Mouse (Mus musculus) midbrain, embryonic 15.5 days (tissue): ENCODE data around the gene Cnpy1. TPM values are rescaled to one million over a fixed set of nuclear protein-coding genes. Genes with fewer than 3 reads are reported as not detected.

Experiments used
- ATAC-seq: fragments of 200-750 bp; cut with Nextera tagmentation; replicated peaks from 2 replicates; pipeline ENCODE4 v1.8.0; 2017; ENCODE audit warnings: moderate TSS enrichment
- H3K27ac ChIP-seq: fragments of 300-500 bp; sonication (generic); 2 replicates; pipeline ENCODE4 v1.5.1; 2015; ENCODE audit warnings: mild to moderate bottlenecking, inconsistent platforms
- H3K27me3 ChIP-seq: fragments of 300-500 bp; sonication (generic); replicated peaks from 2 replicates; pipeline ENCODE4 v1.6.1; 2015; ENCODE audit warnings: inconsistent platforms
- H3K36me3 ChIP-seq: fragments of 300-500 bp; sonication (generic); replicated peaks from 2 replicates; pipeline ENCODE4 v1.6.1; 2015; ENCODE audit warnings: inconsistent platforms
- H3K4me1 ChIP-seq: fragments of 300-500 bp; sonication (generic); 2 replicates; pipeline ENCODE4 v1.6.1; 2015; ENCODE audit warnings: inconsistent platforms
- H3K4me2 ChIP-seq: fragments of 300-500 bp; sonication (generic); 2 replicates; pipeline ENCODE4 v1.6.1; 2015; ENCODE audit warnings: inconsistent platforms, mild to moderate bottlenecking, moderate library complexity
- H3K4me3 ChIP-seq: fragments of 300-500 bp; sonication (generic); 2 replicates; pipeline ENCODE4 v1.5.1; 2015; ENCODE audit warnings: mild to moderate bottlenecking, inconsistent platforms
- H3K9ac ChIP-seq: fragments of 300-500 bp; sonication (generic); 2 replicates; pipeline ENCODE4 v1.6.1; 2015; ENCODE audit warnings: mild to moderate bottlenecking, inconsistent platforms
- H3K9me3 ChIP-seq: fragments of 300-500 bp; sonication (generic); 2 replicates; pipeline ENCODE4 v1.6.1; 2016; ENCODE audit warnings: inconsistent platforms
- WGBS: fragments of 180-500 bp; shearing (Covaris S2); methylation state at CpG from one replicate; pipeline ENCODE4 v1.1.7; 2015; ENCODE audit warnings: mixed read lengths; 5-methylcytosine and 5-hydroxymethylcytosine counted together
- polyA plus RNA-seq: library from polyadenylated mRNA; unstranded; fragments of >200 nt; fragmentation: Nextera tagmentation; extraction: Ambion mirVana; gene quantifications from 2 replicates; pipeline ENCODE4 v1.2.1, GENCODE M21; 2015

Gene Cnpy1
- polyA plus RNA-seq, 1 experiment from 2014 or later = 44.2 TPM

GRCm38 (mm10) chr5:28157044-28157730, 88.4 kb downstream of the Cnpy1 start:
- H3K27ac ChIP-seq = no peak overlapping the region
- no peaks in the 10 kb centered on the region for H3K36me3 ChIP-seq
- no peaks in the 10 kb centered on the region for H3K9me3 ChIP-seq
- no peak overlapping the region for H3K9ac ChIP-seq
- no peak for ATAC-seq
- H3K4me3 ChIP-seq = no peak overlapping the region
- peak overlapping the region; percentile 50; the same call in 1 of the 2 replicates for H3K4me2 ChIP-seq
- 11% methylated on average over 9 of the region's 9 CpGs for WGBS
- peaks cover 29% of the 10 kb centered on the region for H3K4me1 ChIP-seq
- H3K27me3 ChIP-seq = peaks cover 60% of the 10 kb centered on the region

Other genes starting within 250 kb of the Cnpy1 start
- gene Insig1, start 174.4 kb downstream of the Cnpy1 start, polyA plus RNA-seq = 79.3 and 84.0 TPM in 2 replicates
- gene En2, start 80.1 kb downstream of the Cnpy1 start, polyA plus RNA-seq = 0.93 and 1.5 TPM in 2 replicates
- 18.1 and 18.6 TPM in 2 replicates for gene Rbm33, start 71.3 kb upstream of the Cnpy1 start, polyA plus RNA-seq
- 1.1 and 1.4 TPM in 2 replicates for gene Shh, start 221.4 kb upstream of the Cnpy1 start, polyA plus RNA-seq